Mouse (Mus musculus) midbrain, postnatal 0 days (tissue): ENCODE data around the gene Kdm2a. TPM values are rescaled to one million over a fixed set of nuclear protein-coding genes. Genes with fewer than 3 reads are reported as not detected.
A peak's percentile ranks its signal among the peaks of the same experiment; 100 is the strongest.

Source experiments
- ATAC-seq: fragments of 200-750 bp; cut with Nextera tagmentation; 2 replicates; pipeline ENCODE4 v1.8.0; 2017; ENCODE audit warnings: moderate number of reproducible peaks, mild to moderate bottlenecking, moderate TSS enrichment, moderate library complexity; ENCODE audit not compliant: low FRiP score
- DNase-seq: peaks from one replicate; pipeline ENCODE4 v3.0.0-alpha.2; 2015; ENCODE audit warnings: low spot score
- H3K27ac ChIP-seq: fragments of 300-500 bp; sonication (generic); 2 replicates; pipeline ENCODE4 v1.5.1; 2014; ENCODE audit warnings: low read depth, mild to moderate bottlenecking, low read length, mixed read lengths
- H3K27me3 ChIP-seq: fragments of 300-500 bp; sonication (generic); 2 replicates; pipeline ENCODE4 v1.6.1; 2014; ENCODE audit warnings: low read length, control low read depth, mixed read lengths; ENCODE audit not compliant: insufficient read depth
- H3K36me3 ChIP-seq: fragments of 300-500 bp; sonication (generic); 2 replicates; pipeline ENCODE4 v1.6.1; 2014; ENCODE audit warnings: low read length, control low read depth, mixed read lengths; ENCODE audit not compliant: insufficient read depth
- H3K4me1 ChIP-seq: fragments of 300-500 bp; sonication (generic); 2 replicates; pipeline ENCODE4 v1.6.1; 2014; ENCODE audit warnings: mild to moderate bottlenecking, control low read depth, antibody characterized with exemption, low read length, mixed read lengths; ENCODE audit not compliant: insufficient read depth
- H3K4me2 ChIP-seq: fragments of 300-500 bp; sonication (generic); 2 replicates; pipeline ENCODE4 v1.6.1; 2014; ENCODE audit warnings: low read depth, mild to moderate bottlenecking, low read length, mixed read lengths; ENCODE audit not compliant: poor library complexity, severe bottlenecking
- H3K4me3 ChIP-seq: fragments of 300-500 bp; sonication (generic); 2 replicates; pipeline ENCODE4 v1.5.1; 2014; ENCODE audit warnings: low read depth, mild to moderate bottlenecking, low read length, moderate library complexity
- H3K9ac ChIP-seq: fragments of 300-500 bp; sonication (generic); replicated peaks from 2 replicates; pipeline ENCODE4 v1.6.1; 2014; ENCODE audit warnings: mild to moderate bottlenecking, low read length, moderate library complexity, mixed read lengths; ENCODE audit not compliant: poor library complexity, severe bottlenecking
- H3K9me3 ChIP-seq: fragments of 300-500 bp; sonication (generic); 2 replicates; pipeline ENCODE4 v1.6.1; 2016; ENCODE audit warnings: low read length, control low read depth
- CTCF ChIP-seq: IDR thresholded peaks from 2 replicates; pipeline ENCODE4 v1.5.1; 2016; ENCODE audit warnings: antibody characterized with exemption, mild to moderate bottlenecking
- WGBS: fragments of 180-500 bp; shearing (Covaris S2); extraction: QIAGEN DNeasy Blood & Tissue Kit; methylation state at CpG from one replicate; pipeline ENCODE4 v1.1.7; 2014; 5-methylcytosine and 5-hydroxymethylcytosine counted together
- polyA plus RNA-seq: library from polyadenylated mRNA; unstranded; fragments of >200 nt; fragmentation: Nextera tagmentation; extraction: Ambion mirVana; gene quantifications from 2 replicates; pipeline ENCODE4 v1.2.1, GENCODE M21; 2015
- total RNA-seq: library from RNA; depleted of rRNA; stranded (reverse); fragments of >200 nt; gene quantifications from 2 replicates; pipeline ENCODE4 v1.2.3, GENCODE M21; 2014

Gene Kdm2a
- total and polyA plus RNA-seq, 2 experiments from 2014 or later, result 18.4 to 103 TPM

DNA sequence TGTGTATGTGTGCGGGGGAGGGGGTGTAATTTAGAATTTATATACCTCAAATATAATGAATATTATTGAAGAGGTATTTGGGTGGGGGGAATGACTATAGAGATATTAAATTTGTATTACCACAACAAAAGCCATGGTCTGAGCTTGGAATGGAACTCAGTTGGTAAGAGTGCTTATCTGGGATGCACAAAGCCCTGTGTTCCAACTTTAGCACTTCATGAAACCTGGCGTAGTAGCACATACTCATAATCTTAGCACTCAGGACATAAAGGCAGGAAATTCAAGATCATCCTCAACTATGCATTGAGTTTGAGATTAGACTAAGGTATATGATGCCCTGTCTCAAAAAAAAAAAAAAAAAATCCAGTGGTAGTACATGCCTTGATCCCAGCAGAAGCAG, 6.8 kb upstream of the Kdm2a start:
- Histone ChIP-seq H3K9ac (no peak overlapping the region), H3K4me3 (no peak overlapping the region), H3K36me3 (no peaks in the 10 kb centered on the region), H3K27me3 (no peaks in the 10 kb centered on the region), H3K4me2 (no peak overlapping the region), H3K27ac (no peak overlapping the region), H3K4me1 (no peaks in the 10 kb centered on the region), H3K9me3 (no peaks in the 10 kb centered on the region)
- WGBS, result 93% methylated on average over 2 of the region's 2 CpGs
- DNase-seq, result no peak
- no peak for ATAC-seq
- TF ChIP-seq CTCF, result no peak

- H3K27ac ChIP-seq, result peak overlapping the region; percentile 88; the same call in 1 of the 2 replicates
- no peaks in the 10 kb centered on the region for H3K9me3 ChIP-seq
- H3K9ac ChIP-seq, result no peak overlapping the region
- DNase-seq, result no peak
- H3K36me3 ChIP-seq, result no peaks in the 10 kb centered on the region
- no peak for ATAC-seq
- H3K4me1 ChIP-seq, result no peaks in the 10 kb centered on the region; the same call in 1 of the 2 replicates
- H3K27me3 ChIP-seq, result no peaks in the 10 kb centered on the region
- peak overlapping the region; percentile 93 for H3K4me2 ChIP-seq
- 74% methylated on average over 4 of the region's 4 CpGs for whole genome bisulfite sequencing
- no peak overlapping the region; the same call in 1 of the 2 replicates for H3K4me3 ChIP-seq
- TF ChIP-seq CTCF, result no peak
These were observed 874 bp upstream of the Kdm2a start for GRCm38 (mm10) chr19:4398959-4399358.

DNA sequence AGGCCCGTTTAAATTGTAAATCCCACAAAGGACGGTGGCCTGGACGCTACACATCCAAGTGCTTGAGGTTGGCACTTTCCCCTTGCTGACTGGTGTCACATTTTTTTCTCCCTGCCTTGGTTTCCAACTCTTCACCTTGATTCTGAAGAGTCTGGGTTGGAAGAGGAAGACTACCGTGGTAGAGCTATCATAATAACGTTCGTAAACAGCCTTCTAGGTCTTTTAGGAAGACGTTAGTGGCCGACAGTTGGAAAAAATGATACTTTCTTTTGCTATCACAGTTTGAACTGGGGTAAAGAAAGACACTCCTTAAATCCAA, 504 bp upstream of the Kdm2a start:
- H3K27ac ChIP-seq, result peak overlapping the region; percentile 88
- peak overlapping the region; percentile 90 for H3K9ac ChIP-seq

DNA sequence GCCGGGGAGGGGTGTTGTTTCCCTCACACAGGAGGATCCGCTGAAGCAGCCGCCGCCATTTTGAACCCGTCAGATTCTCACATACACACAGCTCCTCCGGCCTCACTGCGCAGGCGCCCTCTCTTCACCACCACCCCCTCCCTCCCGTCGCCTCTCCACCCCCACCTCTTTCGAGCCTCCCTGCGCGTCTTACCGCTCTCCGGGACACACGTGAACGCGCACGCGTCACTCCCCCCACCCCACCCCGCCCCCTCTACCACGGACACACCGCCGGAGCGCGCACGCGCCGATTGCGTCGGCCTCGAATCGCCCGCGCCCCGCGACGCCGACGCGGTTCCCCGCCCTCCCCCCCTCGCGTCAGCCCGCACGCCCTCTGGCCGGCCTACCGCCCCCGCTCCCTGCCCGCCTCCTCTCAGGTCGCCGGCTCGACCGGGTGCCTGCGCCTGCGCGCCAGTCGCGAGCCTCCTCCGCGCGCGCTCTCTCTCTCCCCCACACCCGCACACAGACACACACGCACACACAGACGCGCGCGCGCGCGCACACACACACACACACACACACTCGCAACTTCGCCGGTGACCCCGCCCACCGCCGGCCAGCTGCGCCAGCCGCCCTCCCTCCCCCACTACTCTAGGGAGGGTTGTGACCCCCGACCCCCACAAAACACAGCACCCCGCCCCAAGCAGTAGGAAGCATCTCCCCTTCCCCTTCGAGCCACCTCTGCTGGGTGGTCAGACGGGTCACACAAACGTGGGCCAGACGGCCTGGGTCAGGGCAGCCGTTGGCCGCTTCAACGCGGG, 887 bp downstream of the Kdm2a start:
- H3K4me3 ChIP-seq, result peak overlapping the region; percentile 97
- no peak for TF ChIP-seq CTCF
- H3K4me2 ChIP-seq, result peak overlapping the region; percentile 93
- peak overlapping the region; percentile 97 for H3K9ac ChIP-seq
- H3K27me3 ChIP-seq, result no peaks in the 10 kb centered on the region
- under 1% methylated on average over 47 of the region's 90 CpGs for WGBS
- peak overlapping the region; percentile 88 for H3K27ac ChIP-seq
- no peaks in the 10 kb centered on the region for H3K36me3 ChIP-seq
- H3K9me3 ChIP-seq, result no peaks in the 10 kb centered on the region
- ATAC-seq, result peak; percentile 94
- peaks cover 6% of the 10 kb centered on the region; the same call in 1 of the 2 replicates for H3K4me1 ChIP-seq
- peak; percentile 99 for DNase-seq

More for the DNA sequence above, 504 bp upstream of the Kdm2a start:
- H3K4me1 ChIP-seq, result peaks cover 2% of the 10 kb centered on the region; the same call in 1 of the 2 replicates
- H3K27me3 ChIP-seq, result no peaks in the 10 kb centered on the region
- no peak for ATAC-seq
- 27% methylated on average over 8 of the region's 8 CpGs for WGBS
- no peaks in the 10 kb centered on the region for H3K36me3 ChIP-seq
- H3K4me2 ChIP-seq, result peak overlapping the region; percentile 93
- TF ChIP-seq CTCF, result no peak
- DNase-seq, result no peak
- peak overlapping the region; percentile 97 for H3K4me3 ChIP-seq
- no peaks in the 10 kb centered on the region for H3K9me3 ChIP-seq

DNA sequence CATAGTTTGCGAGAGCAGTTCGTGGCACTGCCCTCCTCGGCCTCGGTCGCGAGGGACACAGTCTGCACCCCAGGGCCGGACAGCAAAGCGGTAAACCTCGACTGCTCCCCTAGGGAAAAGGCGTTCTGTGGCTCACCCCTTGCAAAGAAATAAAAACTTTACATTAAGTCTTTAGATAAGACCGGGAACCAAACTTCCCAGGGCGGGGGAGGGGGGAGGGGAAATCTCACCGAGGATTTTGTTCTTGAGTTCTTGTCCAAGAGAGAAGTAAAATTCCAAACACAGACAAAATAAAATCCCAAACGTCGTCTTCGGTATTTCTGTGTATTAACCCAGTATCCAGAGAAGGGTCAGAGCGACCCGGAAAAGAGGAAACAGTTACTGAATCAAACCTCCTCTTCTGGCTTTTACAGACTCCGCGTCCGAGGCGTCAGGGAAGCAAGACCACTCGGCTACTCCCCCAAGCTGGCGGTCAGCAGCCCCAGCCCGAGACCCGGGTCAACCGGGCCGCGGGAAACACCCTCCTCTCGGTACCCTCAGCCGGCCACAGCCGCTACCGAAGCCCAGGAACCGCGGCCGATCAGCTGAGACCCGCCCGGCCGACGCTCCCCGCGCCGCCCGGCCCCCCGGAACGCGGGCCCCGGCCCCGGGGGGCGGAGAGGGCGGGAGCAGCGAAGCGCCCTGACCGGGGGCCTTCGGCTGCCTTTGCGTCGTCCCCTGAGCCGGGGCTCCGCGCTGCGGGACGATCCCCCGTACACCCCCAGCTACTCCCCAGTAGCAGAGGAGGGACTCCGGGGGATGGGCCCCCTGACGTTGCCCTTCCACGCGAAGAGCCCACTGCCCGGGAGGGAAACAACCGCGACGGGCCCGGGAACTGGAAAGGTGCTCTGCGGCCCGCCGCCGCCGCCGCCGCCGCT, 1.7 kb downstream of the Kdm2a start:
- ATAC-seq (peak; percentile 24), DNase-seq (peak; percentile 9)
- peak overlapping the region; percentile 73 for H3K4me2 ChIP-seq
- no peaks in the 10 kb centered on the region for H3K36me3 ChIP-seq
- under 1% methylated on average over 64 of the region's 80 CpGs for WGBS
- H3K4me1 ChIP-seq, result peaks cover 6% of the 10 kb centered on the region; the same call in 1 of the 2 replicates
- peak overlapping the region; percentile 86 for H3K27ac ChIP-seq
- TF ChIP-seq CTCF, result no peak
- peak overlapping the region; percentile 97 for H3K4me3 ChIP-seq
- H3K9me3 ChIP-seq, result no peaks in the 10 kb centered on the region
- H3K27me3 ChIP-seq, result no peaks in the 10 kb centered on the region
- H3K9ac ChIP-seq, result peak overlapping the region; percentile 97
